Mouse (Mus musculus): ENCODE data around the gene Sbpl. TPM values are rescaled to one million over a fixed set of nuclear protein-coding genes. Genes with fewer than 3 reads are reported as not detected.
"Not testable (repeated sequence)": the region's sequence is repeated elsewhere in the genome, so short reads cannot be mapped to it uniquely, and the experiment has no call there.

Gene Sbpl
- total and polyA plus RNA-seq, 2 experiments from 2014 or later = not detected

DNA sequence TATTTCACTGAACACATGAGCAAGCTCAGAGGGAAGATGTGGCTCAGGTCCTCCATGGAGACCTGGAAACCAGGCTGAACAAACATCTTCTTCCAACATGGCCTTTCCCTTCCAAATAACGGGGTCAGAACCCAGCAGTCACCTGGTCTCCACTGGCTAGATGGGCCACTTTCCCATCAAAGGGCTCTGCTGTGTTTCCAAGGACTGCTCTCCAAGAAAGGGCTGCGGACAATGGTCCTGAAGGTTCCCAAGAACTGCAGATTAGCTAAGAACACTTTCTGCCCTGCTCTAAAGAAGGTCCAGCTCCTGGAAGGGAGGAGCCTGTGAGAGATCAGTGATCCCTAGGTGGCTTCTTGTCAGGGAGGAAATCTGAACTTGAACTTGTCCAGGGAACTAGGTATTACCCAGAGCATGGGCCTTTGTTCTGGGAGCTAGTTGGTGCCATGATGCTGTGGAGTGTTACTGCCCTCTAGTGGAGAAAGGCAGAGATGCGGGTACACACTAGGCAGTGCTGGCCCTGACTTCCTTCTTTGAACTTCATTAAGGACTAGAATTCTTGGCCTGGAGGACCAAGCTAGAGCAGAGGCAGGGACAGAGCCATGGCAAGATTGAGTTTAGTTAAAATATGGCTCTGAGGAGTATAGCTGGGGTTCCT lies 5.1 kb upstream of the Sbpl start:
- Histone ChIP-seq H3K9me3 (replicated peaks; ENCODE audit: control insufficient read depth, low read length) (no peaks in the 10 kb centered on the region), H3K4me3 (ENCODE audit: low read depth, low read length) (no peak overlapping the region), H3K4me2 (ENCODE audit: low read depth, low read length) (no peak overlapping the region), H3K27me3 (ENCODE audit: control insufficient read depth, insufficient read depth, low read length) (no peaks in the 10 kb centered on the region), H3K36me3 (replicated peaks; ENCODE audit: control insufficient read depth, insufficient read depth, low read length) (no peaks in the 10 kb centered on the region), H3K9ac (replicated peaks; ENCODE audit: low read depth, low read length) (no peak overlapping the region), H3K27ac (ENCODE audit: low read depth) (no peak overlapping the region), H3K4me1 (ENCODE audit: control insufficient read depth, insufficient read depth) (no peaks in the 10 kb centered on the region)
- 36% methylated on average over 3 of the region's 3 CpGs for WGBS
- ATAC-seq (ENCODE audit: insufficient read depth, low read depth) = peak; percentile 83
- TF ChIP-seq CTCF (IDR thresholded peaks at IDR 0.05; ENCODE audit: low read depth) (peak; percentile 99), EP300 (IDR thresholded peaks at IDR 0.05; ENCODE audit: low read depth) (no peak)
- DNase-seq (ENCODE audit: low spot score) = peak; percentile 81

DNA sequence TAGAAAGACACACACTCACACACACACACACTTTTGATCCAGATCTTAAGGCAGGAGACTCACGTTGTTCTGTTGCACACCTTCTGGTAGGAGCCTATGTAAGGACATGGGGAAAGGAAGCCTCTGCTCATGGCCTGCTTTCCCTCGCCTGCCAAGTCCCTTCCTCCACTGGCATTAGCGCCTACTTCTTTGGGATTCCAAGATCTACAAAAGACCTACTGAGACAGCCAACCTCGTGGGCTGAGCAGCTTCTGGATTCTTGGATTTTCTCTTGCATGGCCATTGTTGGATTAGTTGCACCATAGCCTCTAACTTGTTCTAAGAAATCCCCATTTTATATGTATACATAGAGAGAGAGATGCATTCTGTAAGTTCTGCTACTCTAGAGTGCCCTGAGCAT lies 4.2 kb downstream of the Sbpl start:
- H3K9me3 ChIP-seq (replicated peaks; ENCODE audit: control insufficient read depth, low read length); H3K27ac ChIP-seq (ENCODE audit: low read depth); H3K4me1 ChIP-seq (ENCODE audit: control insufficient read depth, insufficient read depth); H3K4me3 ChIP-seq (ENCODE audit: low read depth, low read length); ATAC-seq (ENCODE audit: insufficient read depth, low read depth); H3K9ac ChIP-seq (replicated peaks; ENCODE audit: low read depth, low read length); H3K36me3 ChIP-seq (replicated peaks; ENCODE audit: control insufficient read depth, insufficient read depth, low read length); DNase-seq (ENCODE audit: low spot score); H3K27me3 ChIP-seq (ENCODE audit: control insufficient read depth, insufficient read depth, low read length); H3K4me2 ChIP-seq (ENCODE audit: low read depth, low read length): not testable (repeated sequence)
- WGBS = 74% methylated on average over 4 of the region's 4 CpGs

DNA sequence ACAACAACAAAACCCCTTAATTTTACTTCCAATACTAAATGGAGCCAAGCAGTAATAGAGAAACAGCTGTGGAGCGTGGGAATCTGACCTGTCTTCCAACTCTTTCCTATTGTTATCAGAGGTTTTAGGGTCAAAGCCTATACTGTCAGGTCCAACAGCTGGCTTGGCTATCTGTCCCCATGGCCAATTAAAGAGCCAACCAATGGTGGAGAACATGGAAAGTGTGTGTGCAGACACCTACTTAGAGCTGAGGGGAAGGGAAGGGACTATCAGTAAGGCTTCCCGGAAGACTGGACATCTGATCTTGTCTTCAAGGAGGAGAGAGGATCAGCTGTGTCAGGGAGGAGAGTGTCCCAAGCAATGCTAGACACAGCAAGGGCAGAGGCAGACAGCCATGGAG lies 6.0 kb downstream of the Sbpl start:
- Histone ChIP-seq H3K4me3 (ENCODE audit: low read depth, low read length) (no peak overlapping the region), H3K4me1 (ENCODE audit: control insufficient read depth, insufficient read depth) (no peaks in the 10 kb centered on the region), H3K27me3 (ENCODE audit: control insufficient read depth, insufficient read depth, low read length) (no peaks in the 10 kb centered on the region), H3K9me3 (replicated peaks; ENCODE audit: control insufficient read depth, low read length) (no peaks in the 10 kb centered on the region), H3K4me2 (ENCODE audit: low read depth, low read length) (no peak overlapping the region), H3K9ac (replicated peaks; ENCODE audit: low read depth, low read length) (no peak overlapping the region), H3K27ac (ENCODE audit: low read depth) (no peak overlapping the region), H3K36me3 (replicated peaks; ENCODE audit: control insufficient read depth, insufficient read depth, low read length) (no peaks in the 10 kb centered on the region)
- 55% methylated on average over 2 of the region's 2 CpGs for WGBS
- ATAC-seq (ENCODE audit: insufficient read depth, low read depth) = no peak
- TF ChIP-seq EP300 (IDR thresholded peaks at IDR 0.05; ENCODE audit: low read depth) = no peak
- TF ChIP-seq CTCF (IDR thresholded peaks at IDR 0.05; ENCODE audit: low read depth) = no peak
- no peak for DNase-seq (ENCODE audit: low spot score)

DNA sequence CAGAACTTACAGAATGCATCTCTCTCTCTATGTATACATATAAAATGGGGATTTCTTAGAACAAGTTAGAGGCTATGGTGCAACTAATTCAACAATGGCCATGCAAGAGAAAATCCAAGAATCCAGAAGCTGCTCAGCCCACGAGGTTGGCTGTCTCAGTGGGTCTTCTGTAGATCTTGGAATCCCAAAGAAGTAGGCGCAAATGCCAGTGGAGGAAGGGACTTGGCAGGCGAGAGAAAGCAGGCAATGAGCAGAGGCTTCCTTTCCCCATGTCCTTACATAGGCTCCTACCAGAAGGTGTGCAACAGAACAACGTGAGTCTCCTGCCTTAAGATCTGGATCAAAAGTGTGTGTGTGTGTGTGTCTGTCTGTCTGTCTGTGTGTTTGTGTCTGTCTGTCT lies 7.6 kb downstream of the Sbpl start:
- H3K4me1 ChIP-seq (ENCODE audit: control insufficient read depth, insufficient read depth); H3K4me3 ChIP-seq (ENCODE audit: low read depth, low read length); ATAC-seq (ENCODE audit: insufficient read depth, low read depth); H3K36me3 ChIP-seq (replicated peaks; ENCODE audit: control insufficient read depth, insufficient read depth, low read length); H3K4me2 ChIP-seq (ENCODE audit: low read depth, low read length); H3K27ac ChIP-seq (ENCODE audit: low read depth); DNase-seq (ENCODE audit: low spot score); H3K9me3 ChIP-seq (replicated peaks; ENCODE audit: control insufficient read depth, low read length); H3K9ac ChIP-seq (replicated peaks; ENCODE audit: low read depth, low read length); H3K27me3 ChIP-seq (ENCODE audit: control insufficient read depth, insufficient read depth, low read length): not testable (repeated sequence)
- 69% methylated on average over 4 of the region's 4 CpGs for whole genome bisulfite sequencing

DNA sequence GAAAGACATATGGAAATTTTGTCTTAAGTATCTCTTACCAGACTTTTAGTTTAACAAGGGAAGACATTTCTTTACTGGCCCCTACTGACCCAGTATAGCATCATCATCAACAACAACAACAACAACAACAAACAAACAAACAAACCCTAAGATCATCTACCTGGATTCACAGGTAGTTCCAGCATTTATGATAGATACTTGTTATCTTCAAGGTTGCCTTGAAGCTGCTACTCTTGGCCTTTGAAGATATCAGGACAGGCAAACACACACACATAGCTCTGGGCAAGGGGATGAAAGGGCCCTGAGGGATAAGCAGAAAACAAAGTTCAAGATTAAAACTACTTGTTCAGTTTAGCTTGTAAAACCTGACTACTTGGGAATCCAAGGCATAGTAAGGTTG lies 13.7 kb downstream of the Sbpl start, which contains the start of gene Sbp:
Sbp (plus strand) TSS at position 301 of the 400 bp plus-strand sequence.
- ATAC-seq (ENCODE audit: insufficient read depth, low read depth) (no peak), DNase-seq (ENCODE audit: low spot score) (no peak)
- Histone ChIP-seq H3K4me1 (ENCODE audit: control insufficient read depth, insufficient read depth) (no peaks in the 10 kb centered on the region), H3K27me3 (ENCODE audit: control insufficient read depth, insufficient read depth, low read length) (0 out of 2 replicates have a peak, but pooled peaks cover 2% of the 10 kb centered on the region), H3K36me3 (replicated peaks; ENCODE audit: control insufficient read depth, insufficient read depth, low read length) (no peaks in the 10 kb centered on the region), H3K4me3 (ENCODE audit: low read depth, low read length) (no peak within 1 kb of the TSS), H3K27ac (ENCODE audit: low read depth) (no peak within 1 kb of the TSS), H3K4me2 (ENCODE audit: low read depth, low read length) (no peak within 1 kb of the TSS), H3K9ac (replicated peaks; ENCODE audit: low read depth, low read length) (no peak within 1 kb of the TSS), H3K9me3 (replicated peaks; ENCODE audit: control insufficient read depth, low read length) (no peaks in the 10 kb centered on the region)
- TF ChIP-seq EP300 (IDR thresholded peaks at IDR 0.05; ENCODE audit: low read depth) (no peak), CTCF (IDR thresholded peaks at IDR 0.05; ENCODE audit: low read depth) (no peak)

DNA sequence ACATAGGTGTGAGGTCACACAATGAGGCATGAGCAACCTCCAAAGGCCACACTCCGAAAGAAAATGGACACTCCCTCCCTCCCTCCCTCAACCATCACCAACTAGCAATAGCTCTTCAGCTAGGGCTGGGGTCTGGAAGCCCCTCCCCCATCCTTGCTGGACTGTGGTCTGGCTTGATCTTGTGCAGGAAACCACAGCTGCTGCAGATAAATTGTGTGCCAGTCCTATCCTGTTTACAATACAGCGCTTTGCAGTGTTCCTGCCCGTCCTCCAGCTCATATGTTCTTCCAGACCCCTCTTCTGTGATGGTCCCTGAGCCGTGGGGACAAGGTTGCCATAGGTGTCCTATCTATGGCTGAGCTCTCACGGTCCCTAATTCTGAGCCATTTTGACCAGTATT lies 23.9 kb downstream of the Sbpl start:
- H3K9me3 ChIP-seq (replicated peaks; ENCODE audit: control insufficient read depth, low read length) = no peaks in the 10 kb centered on the region
- H3K4me3 ChIP-seq (ENCODE audit: low read depth, low read length) = no peak overlapping the region
- no peaks in the 10 kb centered on the region for H3K4me1 ChIP-seq (ENCODE audit: control insufficient read depth, insufficient read depth)
- 63% methylated on average over 5 of the region's 5 CpGs for WGBS
- H3K36me3 ChIP-seq (replicated peaks; ENCODE audit: control insufficient read depth, insufficient read depth, low read length) = no peaks in the 10 kb centered on the region
- no peak for DNase-seq (ENCODE audit: low spot score)
- H3K27ac ChIP-seq (ENCODE audit: low read depth) = no peak overlapping the region
- H3K4me2 ChIP-seq (ENCODE audit: low read depth, low read length) = no peak overlapping the region
- no peak overlapping the region for H3K9ac ChIP-seq (replicated peaks; ENCODE audit: low read depth, low read length)
- no peak for ATAC-seq (ENCODE audit: insufficient read depth, low read depth)
- TF ChIP-seq CTCF (IDR thresholded peaks at IDR 0.05; ENCODE audit: low read depth) (no peak), EP300 (IDR thresholded peaks at IDR 0.05; ENCODE audit: low read depth) (no peak)
- no peaks in the 10 kb centered on the region for H3K27me3 ChIP-seq (ENCODE audit: control insufficient read depth, insufficient read depth, low read length)

Data from heart, postnatal 0 days (tissue).